Mouse (Mus musculus): ENCODE data around the gene Prnd. TPM values are rescaled to one million over a fixed set of nuclear protein-coding genes. Genes with fewer than 3 reads are reported as not detected.

Prnd gene
- not detected for polyA plus RNA-seq (2015; fragmentation: Illumina TruSeq; extraction: RNeasy Lipid Tissue Mini Kit (QIAGEN cat#74804); ENCODE audit: insufficient read depth, low read depth, low replicate concordance)

GRCm38 (mm10) chr2:131950598-131951095 is at the start of gene Prnd:
Prnd (plus strand) TSS chr2:131950861.

GRCm38 (mm10) chr2:131909683-131910572 is 40.7 kb upstream of the Prnd start, which contains the start of the genes Prnp and Prn:
Prnp (plus strand) TSS chr2:131909928.
Prn (plus strand) TSS chr2:131909957.

Other genes starting within 250 kb of the Prnd start
- gene Erv3, start 91.1 kb upstream of the Prnd start, polyA plus RNA-seq (2015; fragmentation: Illumina TruSeq; extraction: RNeasy Lipid Tissue Mini Kit (QIAGEN cat#74804); ENCODE audit: insufficient read depth, low read depth, low replicate concordance), result not detected
- 38.7 TPM for gene Prnp, start 40.9 kb upstream of the Prnd start, polyA plus RNA-seq (2015; fragmentation: Illumina TruSeq; extraction: RNeasy Lipid Tissue Mini Kit (QIAGEN cat#74804); ENCODE audit: insufficient read depth, low read depth, low replicate concordance)
- gene Prn, start 40.9 kb upstream of the Prnd start, polyA plus RNA-seq (2015; fragmentation: Illumina TruSeq; extraction: RNeasy Lipid Tissue Mini Kit (QIAGEN cat#74804); ENCODE audit: insufficient read depth, low read depth, low replicate concordance), result not detected
- 3.9 TPM for gene Rassf2, start 79.4 kb downstream of the Prnd start, polyA plus RNA-seq (2015; fragmentation: Illumina TruSeq; extraction: RNeasy Lipid Tissue Mini Kit (QIAGEN cat#74804); ENCODE audit: insufficient read depth, low read depth, low replicate concordance)
- gene Slc23a2, start 194.2 kb downstream of the Prnd start, polyA plus RNA-seq (2015; fragmentation: Illumina TruSeq; extraction: RNeasy Lipid Tissue Mini Kit (QIAGEN cat#74804); ENCODE audit: insufficient read depth, low read depth, low replicate concordance), result 4.2 TPM

All from pancreas, adult 10 weeks (tissue).